Mouse (Mus musculus): ENCODE measurements around the gene Svop.

Svop gene

DNA sequence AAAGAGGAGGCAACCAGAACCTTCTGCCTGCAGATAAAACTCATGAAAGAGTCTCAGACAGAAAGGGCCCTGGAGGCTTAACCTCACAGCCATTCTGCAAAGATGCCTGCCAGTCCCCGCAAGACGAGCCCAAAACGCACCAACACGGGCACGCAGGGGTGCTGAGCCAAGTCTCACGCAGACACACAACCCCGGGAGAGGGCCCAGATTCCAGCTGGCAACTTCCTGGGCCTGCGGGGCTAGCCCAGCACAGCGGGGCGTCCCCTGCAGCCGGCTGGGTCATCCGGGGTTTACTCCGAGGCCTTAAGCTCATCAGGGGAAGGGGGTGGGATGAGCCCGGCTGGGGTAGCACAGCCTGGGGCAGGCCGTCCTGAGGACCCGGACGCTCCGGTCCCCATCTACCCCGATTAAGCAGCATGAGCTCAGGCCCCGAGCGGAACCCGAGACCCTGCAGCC lies 98.3 kb downstream of the Svop start:
- peak; percentile 56 for DNase-seq

DNA sequence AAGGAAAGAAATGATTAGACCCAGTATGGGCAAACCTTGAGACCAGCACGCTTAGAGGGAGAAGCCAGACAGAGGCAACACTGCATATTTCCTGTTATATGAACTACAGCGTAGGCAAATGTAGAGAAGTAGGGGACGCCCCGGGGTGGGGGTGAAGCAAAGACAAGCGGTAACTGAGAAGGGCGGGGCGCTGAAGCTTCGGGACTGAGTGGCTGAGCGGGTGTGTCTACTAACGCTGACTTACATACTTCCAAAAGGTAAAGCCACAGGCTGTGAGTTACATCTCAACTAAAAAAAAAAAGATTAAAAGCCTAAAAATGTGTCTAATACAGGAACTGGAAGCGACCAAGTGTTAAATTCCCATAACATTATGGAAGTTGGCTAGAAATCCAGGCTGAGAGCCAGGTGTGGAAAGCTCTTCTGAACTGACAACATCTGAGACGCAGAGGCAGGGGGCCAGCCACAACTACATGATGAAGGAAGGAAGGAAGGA lies 99.0 kb downstream of the Svop start:
- DNase-seq, result no peak

DNA sequence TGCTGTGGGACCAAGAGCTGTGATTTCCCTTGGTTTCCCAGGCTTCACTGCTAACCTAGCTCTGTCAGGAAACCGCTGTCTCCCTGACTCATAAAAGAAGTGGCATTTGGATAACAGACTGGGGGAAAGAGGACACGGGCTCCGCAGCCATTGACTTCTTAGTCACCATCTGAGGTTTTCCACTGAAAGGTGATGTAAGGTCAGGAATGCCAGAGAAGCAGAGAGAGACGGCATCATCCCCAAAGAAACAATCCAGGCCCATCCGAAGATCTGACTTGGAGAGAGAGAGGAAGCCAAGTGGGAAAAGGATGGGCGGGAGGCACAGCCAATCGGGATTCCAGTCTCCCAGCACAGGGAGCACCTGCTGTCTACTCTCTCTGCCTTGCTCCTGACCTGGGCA lies 100.2 kb downstream of the Svop start:
- no peak for DNase-seq

DNA sequence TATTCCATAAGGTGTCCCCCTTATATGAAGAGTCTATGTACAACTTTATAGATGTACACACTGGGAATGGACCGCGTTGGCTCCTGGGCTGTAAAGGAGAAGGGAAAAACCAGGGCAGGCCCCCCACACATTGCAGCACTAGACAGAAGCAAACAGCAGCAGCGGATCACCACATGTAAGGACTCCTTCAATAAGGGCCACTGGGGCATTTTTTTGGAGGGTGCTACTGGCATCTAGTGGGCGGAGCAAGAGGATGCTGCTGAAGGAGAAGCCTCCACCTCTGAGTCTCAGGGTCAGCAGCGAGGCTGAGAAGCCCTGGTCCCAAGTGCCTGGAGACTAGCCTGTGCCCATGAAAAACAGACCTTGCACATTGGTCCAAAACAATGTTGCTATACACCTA lies 100.8 kb downstream of the Svop start:
- DNase-seq, result no peak

DNA sequence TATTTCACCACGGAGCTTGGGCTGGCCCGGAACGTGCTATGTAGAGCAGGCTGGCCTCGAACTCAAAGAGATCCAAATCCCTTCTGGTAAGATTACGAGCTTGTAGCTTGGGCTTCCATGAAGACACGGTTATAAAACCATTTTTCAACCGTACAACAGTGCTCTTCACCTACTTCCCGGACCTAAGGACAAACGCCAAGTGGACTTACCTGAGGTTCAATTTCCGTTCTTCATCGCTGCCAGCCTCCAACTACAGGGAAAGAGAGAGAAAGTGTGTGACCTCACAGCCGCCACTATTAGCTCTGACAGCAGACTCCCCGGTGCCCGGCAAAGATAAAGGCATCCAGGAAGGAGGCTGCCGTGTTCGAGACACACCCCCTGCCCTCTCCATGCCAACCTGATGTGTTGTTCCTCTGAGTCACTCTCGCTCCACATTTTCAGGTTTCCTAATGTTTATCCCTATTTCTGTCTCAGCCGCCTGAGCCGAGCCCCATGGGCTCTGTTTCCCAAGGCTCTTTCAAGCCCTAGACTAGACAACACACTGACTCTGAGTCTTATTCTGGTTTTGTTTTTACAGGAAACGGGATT lies 101.8 kb downstream of the Svop start:
- DNase-seq, result no peak

DNA sequence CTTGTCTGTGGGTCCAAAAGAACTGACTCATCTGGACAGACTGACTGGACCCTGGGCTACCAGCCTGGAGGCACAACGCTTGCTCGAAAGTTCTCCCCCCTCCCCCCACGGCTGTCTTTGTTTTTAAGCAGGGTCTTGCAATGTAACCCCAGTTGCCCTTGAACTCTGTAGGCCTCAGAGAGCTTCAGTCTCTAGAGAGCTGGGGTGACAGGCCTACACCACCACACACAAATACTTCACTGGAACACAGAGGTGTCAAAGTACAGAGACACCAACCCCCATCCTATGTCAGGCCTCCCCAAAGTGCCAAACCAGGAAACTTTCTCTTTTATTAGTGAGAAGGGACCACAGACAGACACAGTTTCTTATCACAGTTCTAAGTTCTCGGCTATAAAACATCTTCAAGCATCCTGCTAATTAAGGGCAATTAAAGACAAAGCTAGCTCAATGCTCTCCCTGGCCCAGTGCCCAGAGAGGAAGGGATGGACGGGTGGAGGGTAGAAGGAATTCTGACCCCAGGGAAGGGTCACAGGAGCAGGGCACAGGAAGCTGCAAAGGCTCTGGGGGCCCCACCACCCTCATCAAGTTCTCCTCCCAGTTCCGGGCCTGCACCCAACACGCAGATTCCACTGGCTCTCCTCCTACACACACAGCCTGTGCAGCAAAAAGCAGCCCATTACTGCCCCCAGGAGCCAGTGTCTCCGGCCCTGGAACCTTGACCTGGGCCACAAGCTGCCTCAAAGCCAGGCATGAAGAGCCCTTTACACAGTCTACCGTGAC lies 105.0 kb downstream of the Svop start:
- DNase-seq, result no peak

DNA sequence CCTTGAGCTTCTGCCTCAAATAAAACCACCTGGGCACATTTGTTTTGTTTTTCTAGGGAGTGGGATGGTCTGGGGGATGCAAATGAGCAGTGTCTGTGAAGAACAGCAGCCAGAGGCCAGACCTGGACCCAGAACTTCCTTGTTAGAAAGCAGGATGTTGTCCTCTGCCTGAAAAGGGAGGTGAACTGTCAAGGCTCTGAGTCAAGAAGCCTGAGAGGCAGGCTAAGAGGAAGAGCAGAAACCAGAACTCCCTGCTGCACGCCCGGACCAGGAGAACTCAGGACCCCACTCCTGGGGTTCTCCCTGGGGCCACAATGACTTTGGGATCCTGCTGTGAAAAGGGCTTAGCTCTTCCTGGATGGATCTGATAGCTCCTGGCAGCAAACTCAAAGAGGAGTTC lies 105.6 kb downstream of the Svop start:
- no peak for DNase-seq

DNA sequence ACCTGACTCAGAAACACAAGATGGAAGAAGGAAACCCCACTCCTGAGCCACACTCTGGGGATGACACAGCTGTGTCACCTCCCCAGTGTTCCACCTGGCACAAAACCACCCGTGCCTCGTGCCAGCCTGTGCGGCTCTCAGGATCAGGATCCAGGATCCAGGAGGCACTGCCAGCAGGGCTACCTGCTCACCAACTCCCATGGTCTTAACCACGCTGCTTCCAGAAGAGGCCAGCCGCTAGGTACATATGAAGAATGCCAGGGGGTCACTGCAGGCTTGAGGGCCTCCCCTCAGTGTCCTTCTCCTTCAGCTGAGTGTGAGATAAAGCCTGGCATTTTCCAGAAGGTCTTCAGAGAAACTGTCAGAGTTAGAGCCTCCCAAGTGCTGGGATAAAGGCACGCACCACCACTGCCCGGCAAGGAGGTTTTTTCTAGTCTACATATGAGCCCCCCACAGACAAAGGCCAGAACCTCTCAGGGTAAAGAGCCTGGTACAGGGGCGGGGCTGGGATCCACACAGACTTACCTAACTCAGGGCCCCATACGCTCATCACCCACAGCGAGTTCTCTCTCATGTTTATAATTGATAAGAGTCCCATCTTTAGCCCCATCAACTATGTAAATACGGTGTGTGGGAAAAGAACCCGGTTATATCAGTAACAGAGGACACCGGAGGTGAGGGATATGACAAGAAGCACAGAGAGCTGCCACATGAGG lies 107.2 kb downstream of the Svop start:
- no peak for DNase-seq

DNA sequence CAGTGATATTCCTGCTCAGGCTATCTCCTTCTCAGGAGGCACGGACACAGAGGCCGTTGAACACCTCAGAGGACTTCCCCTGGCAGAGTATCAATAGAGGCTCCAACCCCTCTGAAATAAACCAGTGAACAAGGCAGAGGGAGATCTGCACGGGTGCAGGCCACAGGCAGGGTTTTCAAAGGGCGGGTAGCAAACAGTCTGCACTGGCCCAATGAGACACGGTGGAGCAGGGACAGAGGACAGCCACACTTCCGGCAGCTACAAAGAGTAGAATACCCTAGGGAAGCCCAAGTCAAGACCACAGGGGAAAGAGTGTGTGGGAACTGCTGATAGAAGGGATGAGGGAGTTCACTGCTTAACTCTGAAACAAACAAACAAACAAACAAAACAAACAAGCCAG lies 107.8 kb downstream of the Svop start:
- DNase-seq, result no peak

DNA sequence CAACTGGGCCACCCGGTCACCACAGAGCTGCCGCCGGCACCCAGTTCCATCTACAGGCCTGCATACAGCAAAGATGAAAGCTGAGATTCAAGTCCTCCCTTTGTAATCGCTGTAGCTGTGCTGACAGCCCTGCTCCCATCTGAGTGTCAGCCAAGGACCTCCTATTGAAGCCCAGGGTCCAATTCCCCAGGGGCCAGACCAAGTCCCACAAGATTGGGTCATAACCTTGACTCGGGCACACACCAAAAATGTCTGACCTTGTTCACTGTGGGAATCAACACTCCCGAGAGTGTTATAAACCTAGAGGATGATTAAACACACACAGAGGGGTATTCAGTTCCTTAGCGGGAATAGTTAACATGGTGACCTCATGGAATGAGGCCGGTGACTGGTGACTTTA lies 109.5 kb downstream of the Svop start:
- no peak for DNase-seq

DNA sequence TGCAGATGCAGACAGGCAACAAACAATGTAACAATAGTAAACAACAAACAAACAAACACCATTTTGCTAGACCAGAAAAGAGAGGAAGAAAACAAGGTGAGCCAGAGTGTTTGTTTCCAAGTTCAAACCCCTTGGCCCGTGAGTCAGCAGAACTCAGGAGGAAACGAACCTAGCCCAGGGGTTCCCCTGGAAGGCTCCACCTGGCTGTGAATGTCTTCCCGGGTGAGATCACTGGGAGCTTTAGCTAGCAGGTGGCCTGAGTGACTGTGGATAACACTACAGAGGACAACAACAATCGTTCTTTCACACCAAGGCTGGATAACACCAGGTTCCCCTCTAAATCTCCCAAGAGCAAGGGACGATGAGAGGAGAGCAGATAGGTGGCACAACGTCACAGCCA lies 110.2 kb downstream of the Svop start:
- DNase-seq, result no peak

DNA sequence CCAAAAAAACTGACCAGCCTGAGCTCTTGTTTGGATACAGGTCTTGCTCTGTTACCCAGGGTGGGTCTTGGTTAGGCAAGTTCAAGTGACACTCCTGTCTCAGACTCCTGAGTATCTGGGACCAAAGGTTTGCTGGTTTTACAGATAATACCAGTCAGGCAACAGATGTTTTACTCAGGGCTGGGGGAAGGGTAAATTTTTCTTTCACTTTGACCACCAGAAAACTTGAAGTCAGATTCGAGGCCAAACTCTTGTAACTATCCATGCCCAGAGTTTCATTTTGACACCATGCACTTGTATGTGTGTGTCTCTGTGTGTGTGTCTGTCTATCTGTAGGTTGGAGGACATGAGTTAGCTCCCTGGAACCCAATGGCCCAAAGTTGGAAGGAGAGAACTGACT lies 110.9 kb downstream of the Svop start:
- DNase-seq, result no peak

DNA sequence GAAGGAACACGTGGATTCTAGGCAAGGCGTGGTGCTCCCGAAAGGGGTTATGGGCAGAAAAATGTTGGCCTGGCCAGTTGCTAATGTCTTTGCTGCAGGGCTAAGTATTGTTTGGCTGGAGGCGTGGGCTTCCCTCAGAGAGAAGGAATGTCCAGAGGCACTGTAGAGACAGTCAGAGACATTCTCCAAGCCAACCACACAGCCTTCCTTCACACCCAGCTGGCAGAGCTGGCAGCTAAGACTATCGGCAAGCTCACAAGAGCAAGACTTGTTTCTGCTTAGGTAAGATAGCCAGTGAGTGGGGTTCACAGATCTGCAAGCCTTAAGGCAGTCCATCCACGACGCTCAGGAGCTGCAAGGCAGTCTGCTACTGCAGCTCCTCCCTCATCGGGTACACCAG lies 114.1 kb downstream of the Svop start:
- no peak for DNase-seq

All from right cerebral cortex, postnatal 25 days (tissue).